Mouse (Mus musculus) neural tube, embryonic 14.5 days (tissue): ENCODE measurements around the gene Itfg1. TPM values are rescaled to one million over a fixed set of nuclear protein-coding genes. Genes with fewer than 3 reads are reported as not detected.
"Not testable (repeated sequence)": the region's sequence is repeated elsewhere in the genome, so short reads cannot be mapped to it uniquely, and the experiment has no call there.

Source experiments
- ATAC-seq: fragments of 200-750 bp; cut with Nextera tagmentation; 2 replicates; pipeline ENCODE4 v1.8.0; 2017; ENCODE audit warnings: low read depth, mild to moderate bottlenecking, moderate TSS enrichment, moderate library complexity
- H3K27ac ChIP-seq: fragments of 300-500 bp; sonication (generic); 2 replicates; pipeline ENCODE4 v1.5.1; 2014; ENCODE audit warnings: low read depth, mild to moderate bottlenecking, control low read depth, low read length, moderate library complexity, mixed read lengths
- H3K27me3 ChIP-seq: fragments of 300-500 bp; sonication (generic); 2 replicates; pipeline ENCODE4 v1.6.1; 2014; ENCODE audit warnings: low read length; ENCODE audit not compliant: control insufficient read depth, insufficient read depth
- H3K36me3 ChIP-seq: fragments of 300-500 bp; sonication (generic); 2 replicates; pipeline ENCODE4 v1.6.1; 2014; ENCODE audit warnings: low read length, mixed read lengths; ENCODE audit not compliant: control insufficient read depth, insufficient read depth
- H3K4me1 ChIP-seq: fragments of 300-500 bp; sonication (generic); 2 replicates; pipeline ENCODE4 v1.6.1; 2014; ENCODE audit warnings: low read length; ENCODE audit not compliant: control insufficient read depth, insufficient read depth
- H3K4me2 ChIP-seq: fragments of 300-500 bp; sonication (generic); 2 replicates; pipeline ENCODE4 v1.6.1; 2014; ENCODE audit warnings: mild to moderate bottlenecking, low read depth, low read length, control low read depth
- H3K4me3 ChIP-seq: fragments of 300-500 bp; sonication (generic); 2 replicates; pipeline ENCODE4 v1.5.1; 2014; ENCODE audit warnings: low read depth, low read length, control low read depth, mixed read lengths
- H3K9ac ChIP-seq: fragments of 300-500 bp; sonication (generic); replicated peaks from 2 replicates; pipeline ENCODE4 v1.6.1; 2014; ENCODE audit warnings: low read depth, mild to moderate bottlenecking, control low read depth, low read length, mixed read lengths
- H3K9me3 ChIP-seq: fragments of 300-500 bp; sonication (generic); 2 replicates; pipeline ENCODE4 v1.6.1; 2016; ENCODE audit warnings: low read length; ENCODE audit not compliant: control insufficient read depth
- WGBS: fragments of 180-500 bp; shearing (Covaris S2); extraction: QIAGEN DNeasy Blood & Tissue Kit; methylation state at CpG from one replicate; pipeline ENCODE4 v1.1.7; 2014; 5-methylcytosine and 5-hydroxymethylcytosine counted together
- polyA plus RNA-seq: library from polyadenylated mRNA; unstranded; fragments of >200 nt; fragmentation: Nextera tagmentation; extraction: Ambion mirVana; gene quantifications from 2 replicates; pipeline ENCODE4 v1.2.1, GENCODE M21; 2014

Itfg1 gene
- polyA plus RNA-seq, 1 experiment from 2014 or later, result 254 TPM

- Histone ChIP-seq H3K4me2 (no peak overlapping the region), H3K9ac (no peak overlapping the region), H3K4me3 (no peak overlapping the region), H3K27ac (no peak overlapping the region), H3K36me3 (no peaks in the 10 kb centered on the region), H3K27me3 (no peaks in the 10 kb centered on the region), H3K4me1 (no peaks in the 10 kb centered on the region), H3K9me3 (no peaks in the 10 kb centered on the region)
- 92% methylated on average over 19 of the region's 19 CpGs for WGBS
- ATAC-seq, result no peak
Measured at GRCm38 (mm10) chr8:85854220-85855123, 13.8 kb upstream of the Itfg1 start.

- Histone ChIP-seq H3K9ac (no peak overlapping the region), H3K4me1 (0 out of 2 replicates have a peak, but pooled peaks cover 3% of the 10 kb centered on the region), H3K4me3 (no peak overlapping the region), H3K9me3 (no peaks in the 10 kb centered on the region), H3K27ac (no peak overlapping the region), H3K36me3 (no peaks in the 10 kb centered on the region), H3K4me2 (no peak overlapping the region), H3K27me3 (no peaks in the 10 kb centered on the region)
- ATAC-seq, result no peak
Measured at GRCm38 (mm10) chr8:85845887-85846286, 5.2 kb upstream of the Itfg1 start.

- Histone ChIP-seq H3K27me3 (no peaks in the 10 kb centered on the region), H3K36me3 (peaks cover 13% of the 10 kb centered on the region; the same call in 1 of the 2 replicates), H3K9me3 (no peaks in the 10 kb centered on the region), H3K4me3 (peak overlapping the region; percentile 90), H3K9ac (no peak overlapping the region), H3K4me2 (peak overlapping the region; percentile 80), H3K4me1 (peaks cover 12% of the 10 kb centered on the region), H3K27ac (no peak overlapping the region)
- WGBS, result 16% methylated on average over 4 of the region's 4 CpGs
- no peak for ATAC-seq
Measured at GRCm38 (mm10) chr8:85841489-85841795, 721 bp upstream of the Itfg1 start.

- peaks cover 16% of the 10 kb centered on the region; the same call in 1 of the 2 replicates for H3K36me3 ChIP-seq
- peak overlapping the region; percentile 90 for H3K4me3 ChIP-seq
- H3K4me1 ChIP-seq, result peaks cover 12% of the 10 kb centered on the region
- H3K4me2 ChIP-seq, result peak overlapping the region; percentile 80
- no peak for ATAC-seq
- H3K9me3 ChIP-seq, result no peaks in the 10 kb centered on the region
- H3K27me3 ChIP-seq, result no peaks in the 10 kb centered on the region
- 1% methylated on average over 21 of the region's 21 CpGs for WGBS
- peak overlapping the region; percentile 92 for H3K9ac ChIP-seq
- peak overlapping the region; percentile 95 for H3K27ac ChIP-seq
Measured at GRCm38 (mm10) chr8:85839916-85840656, 635 bp downstream of the Itfg1 start.

- Histone ChIP-seq H3K9me3 (no peaks in the 10 kb centered on the region), H3K9ac (no peak overlapping the region), H3K4me1 (no peaks in the 10 kb centered on the region), H3K4me3 (no peak overlapping the region), H3K36me3 (no peaks in the 10 kb centered on the region), H3K4me2 (no peak overlapping the region), H3K27me3 (no peaks in the 10 kb centered on the region), H3K27ac (no peak overlapping the region)
- no peak for ATAC-seq
Measured at GRCm38 (mm10) chr8:85813621-85814020, 27.1 kb downstream of the Itfg1 start.

- 97% methylated on average over 1 of the region's 1 CpGs for WGBS
- no peak overlapping the region for H3K27ac ChIP-seq
- H3K36me3 ChIP-seq, result peaks cover 4% of the 10 kb centered on the region; the same call in 1 of the 2 replicates
Measured at GRCm38 (mm10) chr8:85801408-85801807, 39.3 kb downstream of the Itfg1 start.

GRCm38 (mm10) chr8:85800164-85800563 is 40.6 kb downstream of the Itfg1 start:
- Histone ChIP-seq H3K9ac (no peak overlapping the region), H3K27me3 (no peaks in the 10 kb centered on the region), H3K4me3 (no peak overlapping the region), H3K27ac (no peak overlapping the region), H3K9me3 (no peaks in the 10 kb centered on the region), H3K4me2 (no peak overlapping the region), H3K36me3 (peaks cover 4% of the 10 kb centered on the region; the same call in 1 of the 2 replicates), H3K4me1 (no peaks in the 10 kb centered on the region)
- 96% methylated on average over 1 of the region's 1 CpGs for WGBS
- no peak for ATAC-seq

More at GRCm38 (mm10) chr8:85801408-85801807, 39.3 kb downstream of the Itfg1 start:
- Histone ChIP-seq H3K9me3 (no peaks in the 10 kb centered on the region), H3K4me2 (no peak overlapping the region), H3K4me3 (no peak overlapping the region), H3K9ac (no peak overlapping the region), H3K4me1 (no peaks in the 10 kb centered on the region), H3K27me3 (no peaks in the 10 kb centered on the region)
- no peak for ATAC-seq

- not testable (repeated sequence) for H3K36me3 ChIP-seq, H3K9me3 ChIP-seq, H3K27ac ChIP-seq, H3K4me2 ChIP-seq, ATAC-seq, H3K4me3 ChIP-seq, H3K9ac ChIP-seq, H3K4me1 ChIP-seq, H3K27me3 ChIP-seq
- WGBS, result 100% methylated on average over 1 of the region's 1 CpGs
Measured at GRCm38 (mm10) chr8:85796392-85796791, 44.3 kb downstream of the Itfg1 start.

GRCm38 (mm10) chr8:85788341-85788740 is 52.4 kb downstream of the Itfg1 start:
- no peaks in the 10 kb centered on the region for H3K36me3 ChIP-seq
- 96% methylated on average over 3 of the region's 3 CpGs for WGBS
- H3K9ac ChIP-seq, result no peak overlapping the region
- H3K27me3 ChIP-seq, result no peaks in the 10 kb centered on the region
- H3K27ac ChIP-seq, result no peak overlapping the region
- no peak overlapping the region for H3K4me2 ChIP-seq
- no peaks in the 10 kb centered on the region for H3K4me1 ChIP-seq
- no peak overlapping the region for H3K4me3 ChIP-seq
- no peak for ATAC-seq
- no peaks in the 10 kb centered on the region for H3K9me3 ChIP-seq
